8 mouse cellular contexts compared by ENCODE assay signal in the genomic region with DNA sequence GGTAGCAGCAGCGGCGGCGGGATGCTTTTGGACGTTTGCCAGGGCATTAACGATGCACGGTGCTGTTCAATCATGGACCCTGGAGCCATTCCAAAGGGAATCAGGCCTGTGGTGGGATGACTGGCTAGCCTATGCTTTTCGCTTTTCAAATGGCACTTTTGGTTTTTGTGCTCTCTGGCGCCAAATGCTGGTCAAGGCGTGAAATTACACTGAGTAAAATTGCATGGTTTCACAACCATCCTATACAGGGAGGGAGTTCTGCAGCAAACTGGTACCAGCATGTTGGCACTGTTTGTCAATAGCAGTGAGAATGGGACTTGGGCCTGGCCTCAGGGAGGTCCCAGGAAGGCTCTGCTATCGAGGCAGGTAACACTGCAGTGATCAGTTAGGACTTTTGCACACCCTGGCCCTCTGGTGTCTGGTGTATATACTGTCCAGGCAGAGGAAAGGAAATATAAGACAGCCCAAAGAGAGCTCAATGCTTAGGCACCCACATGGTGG. TPM values are rescaled to one million over a fixed set of nuclear protein-coding genes. Genes with fewer than 3 reads are reported as not detected.
DNase-seq lines count a peak whose midpoint lies in the region; ATAC-seq lines count a peak whose summit lies in the region.

No protein-coding gene starts in this region.

- peak; percentile 45; the same call in 1 of the 2 replicates for ATAC-seq in liver, embryonic 13.5 days (ENCODE audit: low read depth)

- H3K27me3 ChIP-seq in liver, embryonic 13.5 days, result no peaks in the 10 kb centered on the region

- H3K4me1 ChIP-seq in liver, embryonic 13.5 days (replicated peaks), result 0 out of 2 replicates have a peak, but pooled peaks cover 4% of the 10 kb centered on the region

- no peak overlapping the region for H3K9ac ChIP-seq in liver, embryonic 13.5 days

- no peaks in the 10 kb centered on the region for H3K36me3 ChIP-seq in liver, embryonic 13.5 days

- intact Hi-C loops in gastrocnemius, postnatal 14 days (cut with DNase I; ENCODE audit: low total_unique reads), result loop anchor here (5.0 kb wide), 1 partner anchor 97 kb away; no protein-coding TSS in a partner anchor

- DNase-seq in A20 (ENCODE audit: low read depth, low spot score), result peak; percentile 47
- peak; percentile 47 for DNase-seq in NIH3T3 (ENCODE audit: low read depth)
- DNase-seq in cerebellum, postnatal 36 days, result peak; percentile 30 to 49
- peak; percentile 21 for DNase-seq in gastrocnemius, postnatal 14 days
- DNase-seq in kidney, postnatal 10 days, result peak; percentile 46
- DNase-seq in liver, embryonic 13.5 days, result peak; percentile 11
- DNase-seq in neural tube, embryonic 10.5 days (ENCODE audit: extremely low spot score, low spot score), result peak; percentile 57
- DNase-seq in thymus, postnatal 25 days, result peak; percentile 42

- no peak overlapping the region for H3K4me3 ChIP-seq in liver, embryonic 13.5 days (replicated peaks)

- no peaks in the 10 kb centered on the region for H3K9me3 ChIP-seq in liver, embryonic 13.5 days (replicated peaks)

- H3K4me2 ChIP-seq in liver, embryonic 13.5 days, result no peak overlapping the region

- WGBS in liver, embryonic 13.5 days (ENCODE audit: insufficient replicate concordance), result 8% methylated on average over 10 of the region's 10 CpGs

- no peak overlapping the region for H3K27ac ChIP-seq in liver, embryonic 13.5 days

RNA-seq across cellular contexts. Expression of gene Ppih, which starts 18.6 kb away (rescaled TPM):
- 10 to 100 TPM in 1 of 2 experiments, 1 to 10 TPM in 1; 9.9 to 10.4 TPM for total RNA-seq in gastrocnemius, postnatal 14 days (2021)
- 87.9 and 92.5 TPM in 2 replicates for polyA plus RNA-seq in liver, embryonic 13.5 days (2015; fragmentation: Nextera tagmentation; extraction: Ambion mirVana)

RNA-seq across cellular contexts. Expression of gene Ybx1, which starts 44.5 kb away (rescaled TPM):
- total RNA-seq in gastrocnemius, postnatal 14 days (2021), result 100 to 1,000 TPM; 494 to 519 TPM
- polyA plus RNA-seq in liver, embryonic 13.5 days (2015; fragmentation: Nextera tagmentation; extraction: Ambion mirVana), result 342 and 392 TPM in 2 replicates
